Mouse (Mus musculus) liver, embryonic 14.5 days (tissue): ENCODE measurements at regions not wholly inside any gene's neighbourhood (a gene's known extent, or its start where the extent isn't known, plus 50 kb on each side); places are given as distances from the start of the nearest gene placed in this dataset.

Experiments used
- ATAC-seq: fragments of 200-750 bp; cut with Nextera tagmentation; 2 replicates; pipeline ENCODE4 v1.8.0; 2017; ENCODE audit warnings: moderate number of reproducible peaks, mild to moderate bottlenecking, moderate library complexity; ENCODE audit not compliant: insufficient read depth
- DNase-seq, 3 experiments: peaks; one replicate each; pipeline ENCODE4 v3.0.0-alpha.2; 2012 to 2013; ENCODE audit warnings: low read depth in 3 of 3, low spot score in 3 of 3
- H3K27ac ChIP-seq: fragments of 300-500 bp; sonication (generic); 2 replicates; pipeline ENCODE4 v1.5.1; 2014; ENCODE audit warnings: moderate library complexity, mild to moderate bottlenecking, control low read depth, inconsistent platforms
- H3K27me3 ChIP-seq: fragments of 300-500 bp; sonication (generic); 2 replicates; pipeline ENCODE4 v1.6.1; 2014; ENCODE audit warnings: mild to moderate bottlenecking, low read length, moderate library complexity; ENCODE audit not compliant: control insufficient read depth, insufficient read depth
- H3K36me3 ChIP-seq: fragments of 300-500 bp; sonication (generic); replicated peaks from 2 replicates; pipeline ENCODE4 v1.6.1; 2014; ENCODE audit warnings: low read depth; ENCODE audit not compliant: control insufficient read depth, insufficient read depth
- H3K4me1 ChIP-seq, 2 experiments: fragments of 200-500 bp in 1 of 2; fragments of 300-500 bp in 1 of 2; sonication (generic) in 1 of 2; replicated peaks; 2 replicates each; pipeline ENCODE4 v1.6.1; 2012 to 2014; ENCODE audit warnings: antibody characterized with exemption in 1 of 2, inconsistent platforms in 1 of 2, low read length in 1 of 2; ENCODE audit not compliant: control insufficient read depth in 2 of 2, insufficient read depth in 2 of 2
- H3K4me2 ChIP-seq: fragments of 300-500 bp; sonication (generic); 2 replicates; pipeline ENCODE4 v1.6.1; 2014; ENCODE audit warnings: low read depth, mild to moderate bottlenecking, control low read depth, moderate library complexity
- H3K4me3 ChIP-seq, 2 experiments: fragments of 200-500 bp in 1 of 2; fragments of 300-500 bp in 1 of 2; sonication (generic) in 1 of 2; 2 replicates each; pipeline ENCODE4 v1.5.1; 2012 to 2014; ENCODE audit warnings: low read depth in 2 of 2, low read length in 2 of 2, mild to moderate bottlenecking in 2 of 2, control low read depth in 1 of 2, inconsistent platforms in 1 of 2, moderate library complexity in 1 of 2; ENCODE audit not compliant: insufficient read depth in 1 of 2
- H3K9ac ChIP-seq: fragments of 300-500 bp; sonication (generic); replicated peaks from 2 replicates; pipeline ENCODE4 v1.6.1; 2014; ENCODE audit warnings: mild to moderate bottlenecking, control low read depth, moderate library complexity
- H3K9me3 ChIP-seq: fragments of 300-500 bp; sonication (generic); 2 replicates; pipeline ENCODE4 v1.6.1; 2016; ENCODE audit warnings: low read length, mixed read lengths; ENCODE audit not compliant: control insufficient read depth
- CTCF ChIP-seq: IDR thresholded peaks from 2 replicates; pipeline ENCODE4 v1.5.1; 2016; ENCODE audit warnings: antibody characterized with exemption, low read depth, control low read depth
- EP300 ChIP-seq: IDR thresholded peaks from 2 replicates; pipeline ENCODE4 v1.6.1; 2016; ENCODE audit warnings: antibody characterized with exemption, low read depth
- WGBS: fragments of 180-500 bp; shearing (Covaris S2); extraction: QIAGEN DNeasy Blood & Tissue Kit; methylation state at CpG from one replicate; pipeline ENCODE4 v1.1.7; 2014; ENCODE audit not compliant: insufficient replicate concordance; 5-methylcytosine and 5-hydroxymethylcytosine counted together

DNA sequence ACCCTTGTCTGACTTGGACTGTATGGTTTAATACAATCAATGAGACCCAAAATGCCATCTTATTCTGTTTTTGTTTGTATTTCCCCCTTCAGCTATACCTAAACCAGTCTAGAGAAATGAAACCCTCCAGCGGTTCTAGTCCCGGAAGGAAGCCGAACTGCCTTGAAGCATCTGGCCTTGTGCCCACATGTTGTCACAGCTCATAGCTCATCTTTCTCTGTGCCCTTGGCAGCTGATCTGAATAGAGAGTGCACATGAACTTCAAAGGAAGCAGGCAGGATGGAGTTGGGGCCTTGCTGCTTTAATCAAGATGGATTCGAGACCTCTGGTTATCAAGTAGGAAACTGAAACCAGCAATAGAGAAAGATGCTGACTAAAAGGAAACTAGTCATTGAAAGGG is 88.7 kb upstream of the Wars2 start:
- Histone ChIP-seq H3K4me3 (no peak overlapping the region), H3K4me1 (no peaks in the 10 kb centered on the region), H3K27me3 (no peaks in the 10 kb centered on the region), H3K36me3 (no peaks in the 10 kb centered on the region), H3K4me2 (no peak overlapping the region), H3K27ac (no peak overlapping the region), H3K9ac (no peak overlapping the region), H3K9me3 (no peaks in the 10 kb centered on the region)
- 80% methylated on average over 4 of the region's 4 CpGs for WGBS
- ATAC-seq (no peak), DNase-seq (no peak)
- TF ChIP-seq CTCF (no peak), EP300 (no peak)

DNA sequence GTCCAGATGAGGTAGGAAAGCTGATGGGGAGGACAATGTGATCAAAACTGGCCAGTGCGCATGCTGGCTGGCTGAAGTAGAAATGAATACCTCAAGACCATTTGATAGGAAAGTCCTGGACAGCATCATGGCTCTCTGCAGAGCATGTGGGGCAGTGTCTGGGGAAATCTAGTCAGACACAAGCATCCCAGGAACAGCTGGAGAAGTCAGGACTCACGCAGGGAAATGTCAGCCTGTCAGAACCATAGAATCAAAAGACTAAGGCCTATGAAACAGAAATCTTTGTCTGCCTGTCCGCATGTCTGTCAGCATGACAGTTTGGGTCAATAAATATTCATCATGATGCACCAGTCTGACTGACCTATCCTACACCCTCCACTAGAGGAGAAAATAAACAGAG is 73.7 kb upstream of the Wars2 start:
- ATAC-seq (no peak), DNase-seq (no peak)
- Histone ChIP-seq H3K27ac (no peak overlapping the region), H3K4me2 (no peak overlapping the region), H3K36me3 (no peaks in the 10 kb centered on the region), H3K27me3 (no peaks in the 10 kb centered on the region), H3K9ac (no peak overlapping the region), H3K4me3 (no peak overlapping the region), H3K4me1 (no peaks in the 10 kb centered on the region), H3K9me3 (no peaks in the 10 kb centered on the region)
- 70% methylated on average over 3 of the region's 3 CpGs for WGBS
- TF ChIP-seq CTCF (no peak), EP300 (no peak)
